Mouse (Mus musculus) neural tube, embryonic 11.5 days (tissue): ENCODE measurements at regions not wholly inside any gene's neighbourhood (a gene's known extent, or its start where the extent isn't known, plus 50 kb on each side); places are given as distances from the start of the nearest gene placed in this dataset.

Experiments
- ATAC-seq: fragments of 200-750 bp; cut with Nextera tagmentation; 2 replicates; pipeline ENCODE4 v1.8.0; 2017; ENCODE audit warnings: moderate number of reproducible peaks, mild to moderate bottlenecking, moderate TSS enrichment, moderate library complexity; ENCODE audit not compliant: insufficient read depth, low FRiP score, low TSS enrichment
- DNase-seq: peaks from one replicate; pipeline ENCODE4 v3.0.0-alpha.2; 2015; ENCODE audit warnings: low spot score
- H3K27ac ChIP-seq: fragments of 300-500 bp; sonication (generic); 2 replicates; pipeline ENCODE4 v1.5.1; 2014; ENCODE audit warnings: low read depth, mild to moderate bottlenecking, low read length
- H3K27me3 ChIP-seq: fragments of 300-500 bp; sonication (generic); 2 replicates; pipeline ENCODE4 v1.6.1; 2014; ENCODE audit warnings: mild to moderate bottlenecking, low read length, mixed read lengths; ENCODE audit not compliant: control insufficient read depth, insufficient read depth
- H3K36me3 ChIP-seq: fragments of 300-500 bp; sonication (generic); 2 replicates; pipeline ENCODE4 v1.6.1; 2014; ENCODE audit warnings: mild to moderate bottlenecking, low read length, moderate library complexity, mixed read lengths; ENCODE audit not compliant: control insufficient read depth, insufficient read depth
- H3K4me1 ChIP-seq: fragments of 300-500 bp; sonication (generic); 2 replicates; pipeline ENCODE4 v1.6.1; 2014; ENCODE audit warnings: low read length, mixed read lengths; ENCODE audit not compliant: control insufficient read depth, insufficient read depth
- H3K4me2 ChIP-seq: fragments of 300-500 bp; sonication (generic); 2 replicates; pipeline ENCODE4 v1.6.1; 2014; ENCODE audit warnings: low read depth, mild to moderate bottlenecking, moderate library complexity
- H3K4me3 ChIP-seq: fragments of 300-500 bp; sonication (generic); 2 replicates; pipeline ENCODE4 v1.5.1; 2014; ENCODE audit warnings: low read depth, low read length
- H3K9ac ChIP-seq: fragments of 300-500 bp; sonication (generic); 2 replicates; pipeline ENCODE4 v1.6.1; 2014; ENCODE audit warnings: mild to moderate bottlenecking, low read length
- H3K9me3 ChIP-seq: fragments of 300-500 bp; sonication (generic); 2 replicates; pipeline ENCODE4 v1.6.1; 2016; ENCODE audit warnings: low read length; ENCODE audit not compliant: control insufficient read depth
- WGBS: fragments of 180-500 bp; shearing (Covaris S2); extraction: QIAGEN DNeasy Blood & Tissue Kit; methylation state at CpG from one replicate; pipeline ENCODE4 v1.1.7; 2014; 5-methylcytosine and 5-hydroxymethylcytosine counted together

DNA sequence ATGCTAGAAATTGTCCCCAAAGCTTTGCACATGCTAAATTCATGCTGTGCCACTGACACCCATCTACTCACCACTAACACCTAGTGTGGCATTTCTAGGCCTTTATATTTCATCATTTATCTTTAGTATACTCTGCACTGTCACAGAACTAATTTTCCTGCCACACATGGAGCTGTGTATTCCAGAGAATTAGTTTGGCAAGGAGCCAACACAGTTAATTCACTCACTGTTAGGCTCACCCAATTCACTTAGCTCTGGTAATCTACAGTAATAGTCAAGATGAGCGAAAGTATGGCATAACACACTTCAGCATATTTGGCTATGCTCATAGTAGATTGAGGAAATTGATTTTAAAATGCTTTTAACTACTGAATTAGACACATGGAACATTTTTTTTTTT, 532.0 kb downstream of the Ptprc start:
- H3K4me3 ChIP-seq = no peak overlapping the region
- 93% methylated on average over 1 of the region's 1 CpGs for WGBS
- ATAC-seq = no peak
- H3K36me3 ChIP-seq = no peaks in the 10 kb centered on the region
- H3K27me3 ChIP-seq = no peaks in the 10 kb centered on the region
- no peak for DNase-seq
- H3K4me2 ChIP-seq = no peak overlapping the region
- H3K9me3 ChIP-seq = no peaks in the 10 kb centered on the region
- H3K27ac ChIP-seq = no peak overlapping the region
- H3K9ac ChIP-seq = no peak overlapping the region
- peaks cover 2% of the 10 kb centered on the region; the same call in 1 of the 2 replicates for H3K4me1 ChIP-seq

- DNase-seq = peak; percentile 40
- Histone ChIP-seq H3K4me1 (peaks cover 8% of the 10 kb centered on the region; the same call in 1 of the 2 replicates), H3K4me3 (no peak overlapping the region), H3K9me3 (no peaks in the 10 kb centered on the region), H3K27ac (no peak overlapping the region), H3K4me2 (no peak overlapping the region), H3K9ac (no peak overlapping the region), H3K27me3 (no peaks in the 10 kb centered on the region), H3K36me3 (no peaks in the 10 kb centered on the region)
- ATAC-seq = peak; percentile 58; the same call in 1 of the 2 replicates
- WGBS = 15% methylated on average over 7 of the region's 7 CpGs
Measured at GRCm38 (mm10) chr1:137640848-137641247, 534.7 kb downstream of the Ptprc start.

DNA sequence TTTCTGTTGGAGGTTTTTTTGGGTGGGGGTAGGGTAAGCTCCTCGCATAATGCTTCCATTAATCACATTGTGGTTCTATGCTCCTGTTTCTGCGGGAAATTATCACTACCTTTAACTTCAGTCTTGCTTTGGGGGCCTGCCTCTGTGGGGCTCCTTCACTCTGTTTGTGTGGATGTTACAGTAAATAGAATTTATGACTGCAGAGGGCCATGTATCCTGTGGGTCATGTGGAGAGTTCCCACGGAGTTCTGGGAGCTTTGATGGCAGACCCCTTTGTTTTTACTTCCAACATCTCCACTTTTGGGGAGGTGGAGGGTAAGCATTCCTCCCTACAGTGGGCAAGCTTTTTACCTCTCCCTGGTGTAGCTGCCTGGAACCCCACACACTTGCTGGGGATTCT, 538.6 kb downstream of the Ptprc start:
- Histone ChIP-seq H3K27ac (peak overlapping the region; percentile 24; the same call in 1 of the 2 replicates), H3K4me1 (peaks cover 8% of the 10 kb centered on the region; the same call in 1 of the 2 replicates), H3K27me3 (no peaks in the 10 kb centered on the region), H3K4me3 (no peak overlapping the region), H3K36me3 (no peaks in the 10 kb centered on the region), H3K4me2 (no peak overlapping the region; the same call in 1 of the 2 replicates), H3K9ac (no peak overlapping the region), H3K9me3 (no peaks in the 10 kb centered on the region)
- DNase-seq = peak; percentile 53
- WGBS = 4% methylated on average over 3 of the region's 3 CpGs
- peak; percentile 87 for ATAC-seq

DNA sequence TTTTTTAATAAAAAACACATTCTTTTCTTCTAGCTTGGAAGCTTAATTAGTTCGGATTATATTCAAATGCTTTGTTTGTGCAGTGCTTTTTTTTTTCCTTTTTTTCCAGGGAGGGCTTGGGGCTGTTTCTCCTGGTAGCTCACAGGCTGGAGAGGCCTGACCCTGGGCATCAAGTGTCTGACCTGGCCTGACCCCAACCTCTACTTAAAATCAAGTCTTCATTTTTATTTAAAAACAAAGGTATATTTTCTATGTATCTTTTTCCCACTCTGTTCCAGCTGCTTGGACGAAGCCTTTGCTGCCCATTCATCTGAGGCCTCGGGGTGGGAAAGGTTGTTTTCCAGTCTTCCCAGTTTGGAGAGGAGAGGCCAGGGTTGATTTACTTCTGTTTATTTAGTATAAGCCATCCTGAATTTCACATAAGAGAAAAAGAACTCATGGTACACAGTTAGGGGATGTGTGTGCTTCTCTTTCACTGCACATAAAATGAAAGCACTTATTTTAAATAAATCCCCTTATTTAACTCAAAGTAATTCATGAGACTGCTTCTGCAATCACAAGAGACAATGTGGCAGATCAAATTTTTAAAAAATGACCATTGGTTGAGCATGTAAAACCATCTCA, 539.1 kb downstream of the Ptprc start:
- Histone ChIP-seq H3K36me3 (no peaks in the 10 kb centered on the region), H3K27me3 (no peaks in the 10 kb centered on the region), H3K9ac (no peak overlapping the region), H3K4me2 (no peak overlapping the region; the same call in 1 of the 2 replicates), H3K9me3 (no peaks in the 10 kb centered on the region), H3K27ac (peak overlapping the region; percentile 24; the same call in 1 of the 2 replicates), H3K4me3 (no peak overlapping the region), H3K4me1 (peaks cover 8% of the 10 kb centered on the region; the same call in 1 of the 2 replicates)
- 11% methylated on average over 3 of the region's 3 CpGs for whole genome bisulfite sequencing
- ATAC-seq (peak; percentile 62), DNase-seq (peak; percentile 42)

DNA sequence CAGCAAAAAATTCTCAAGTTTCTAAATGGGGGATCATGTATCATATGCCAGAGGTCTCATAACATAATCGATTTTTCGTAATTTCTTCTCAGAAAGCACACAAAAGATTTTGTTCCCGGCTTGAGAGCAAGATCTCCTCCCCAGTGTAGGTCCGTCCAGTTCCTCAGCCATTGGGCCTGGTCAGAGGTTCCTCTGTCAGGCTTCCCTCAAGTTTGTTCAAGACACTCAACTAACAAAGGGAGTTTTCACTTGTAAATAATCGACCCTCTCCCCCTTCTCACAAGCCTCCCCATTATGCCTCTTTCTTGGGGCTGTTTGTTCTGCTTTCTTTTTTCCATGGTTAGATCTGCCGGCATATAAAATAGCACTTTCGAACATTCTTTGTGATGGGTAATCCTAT, 539.7 kb downstream of the Ptprc start:
- Histone ChIP-seq H3K4me2 (no peak overlapping the region), H3K27ac (peak overlapping the region; percentile 67), H3K27me3 (no peaks in the 10 kb centered on the region), H3K36me3 (no peaks in the 10 kb centered on the region), H3K4me3 (no peak overlapping the region), H3K4me1 (peaks cover 8% of the 10 kb centered on the region; the same call in 1 of the 2 replicates), H3K9ac (no peak overlapping the region), H3K9me3 (no peaks in the 10 kb centered on the region)
- DNase-seq (peak; percentile 23), ATAC-seq (peak; percentile 18; the same call in 1 of the 2 replicates)
- WGBS = 30% methylated on average over 7 of the region's 7 CpGs

- DNase-seq (no peak), ATAC-seq (no peak)
- Histone ChIP-seq H3K4me2 (no peak overlapping the region), H3K4me1 (0 out of 2 replicates have a peak, but pooled peaks cover 2% of the 10 kb centered on the region), H3K27ac (no peak overlapping the region), H3K9me3 (no peaks in the 10 kb centered on the region), H3K9ac (no peak overlapping the region), H3K36me3 (no peaks in the 10 kb centered on the region), H3K27me3 (no peaks in the 10 kb centered on the region), H3K4me3 (no peak overlapping the region)
Measured at GRCm38 (mm10) chr1:137631546-137631945, 544.0 kb downstream of the Ptprc start.

- Histone ChIP-seq H3K27me3 (no peaks in the 10 kb centered on the region), H3K4me2 (no peak overlapping the region), H3K27ac (no peak overlapping the region), H3K4me1 (no peaks in the 10 kb centered on the region), H3K4me3 (no peak overlapping the region), H3K9ac (no peak overlapping the region), H3K36me3 (no peaks in the 10 kb centered on the region), H3K9me3 (no peaks in the 10 kb centered on the region)
- DNase-seq = no peak
- 81% methylated on average over 5 of the region's 5 CpGs for WGBS
- no peak for ATAC-seq
Measured at GRCm38 (mm10) chr1:137620672-137621071, 554.8 kb downstream of the Ptprc start.

DNA sequence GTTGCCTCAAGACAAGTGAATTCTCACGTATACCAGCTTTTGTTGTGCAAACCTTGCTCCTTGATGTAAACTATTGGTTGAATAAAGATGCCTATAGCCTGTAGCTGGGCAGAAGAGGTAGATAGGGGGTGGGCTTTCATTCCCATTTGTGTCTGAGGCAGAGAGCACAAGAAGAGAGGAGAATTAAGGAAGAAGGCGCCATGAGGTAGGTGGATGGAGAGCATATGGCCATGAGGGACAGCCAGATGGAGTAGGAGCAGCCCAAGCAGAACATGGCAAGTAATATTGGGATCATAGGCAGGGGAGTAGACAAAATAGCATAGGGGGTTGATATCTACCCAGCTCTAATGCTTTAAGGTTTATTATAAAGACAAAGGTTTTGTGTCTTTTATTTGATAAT, 557.3 kb downstream of the Ptprc start:
- no peak overlapping the region for H3K4me2 ChIP-seq
- H3K36me3 ChIP-seq = no peaks in the 10 kb centered on the region
- H3K27me3 ChIP-seq = no peaks in the 10 kb centered on the region
- no peak overlapping the region for H3K9ac ChIP-seq
- WGBS = 95% methylated on average over 2 of the region's 2 CpGs
- DNase-seq (no peak), ATAC-seq (no peak)
- H3K4me1 ChIP-seq = no peaks in the 10 kb centered on the region
- H3K27ac ChIP-seq = no peak overlapping the region
- H3K9me3 ChIP-seq = no peaks in the 10 kb centered on the region
- no peak overlapping the region for H3K4me3 ChIP-seq

- Histone ChIP-seq H3K9ac (no peak overlapping the region), H3K27ac (no peak overlapping the region)
Measured at GRCm38 (mm10) chr1:137617513-137617912, 558.0 kb downstream of the Ptprc start.

More at GRCm38 (mm10) chr1:137617513-137617912, 558.0 kb downstream of the Ptprc start:
- Histone ChIP-seq H3K27me3 (no peaks in the 10 kb centered on the region), H3K9me3 (no peaks in the 10 kb centered on the region), H3K4me1 (no peaks in the 10 kb centered on the region), H3K4me3 (no peak overlapping the region), H3K36me3 (no peaks in the 10 kb centered on the region), H3K4me2 (no peak overlapping the region)
- no peak for DNase-seq
- 69% methylated on average over 5 of the region's 5 CpGs for WGBS
- no peak for ATAC-seq
